Mouse (Mus musculus) G1E (cell line): ENCODE results near the gene Zfp429.

Experiments
- CTCF ChIP-seq: IDR thresholded peaks from 2 replicates; pipeline ENCODE4 v1.5.1; 2012; ENCODE audit warnings: low read depth, low read length, inconsistent platforms, mixed read lengths
- GATA1 ChIP-seq: IDR thresholded peaks from 2 replicates; pipeline ENCODE4 v1.6.1; 2012; ENCODE audit warnings: borderline replicate concordance, low read length, inconsistent platforms, mixed read lengths

DNA sequence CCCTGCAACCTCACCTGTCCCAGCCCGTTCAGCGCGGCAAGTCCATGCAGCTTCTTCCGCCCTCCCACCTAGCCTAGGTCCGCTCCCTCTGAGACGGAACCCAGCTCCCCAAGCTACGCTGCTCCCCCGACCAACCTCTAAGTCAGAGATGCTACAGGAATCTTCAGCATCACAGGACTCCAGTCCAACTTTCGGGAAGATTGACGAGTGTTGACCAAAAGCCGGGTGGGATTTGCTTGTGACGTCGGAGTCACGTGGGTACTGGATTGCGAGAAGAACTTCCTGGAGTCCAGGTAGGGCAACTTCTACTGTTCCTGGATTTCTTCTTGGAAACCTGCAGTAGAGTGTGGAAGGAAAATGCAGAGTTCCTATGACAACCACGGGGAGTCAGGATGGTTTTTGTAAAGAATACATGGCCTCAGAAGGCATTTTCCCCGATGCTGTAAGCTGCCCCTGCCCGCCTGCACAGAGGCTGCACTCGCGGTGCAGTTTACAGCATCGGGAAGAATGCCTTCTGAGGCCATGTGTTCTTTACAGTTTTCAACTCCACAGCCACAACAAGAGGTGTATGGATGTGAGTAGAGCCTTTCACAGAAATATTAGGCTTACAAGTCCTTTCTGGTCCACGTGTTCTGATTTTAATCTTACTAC, 21.7 kb upstream of the Zfp429 start, which contains the start of gene Zfp459:
- TF ChIP-seq CTCF (no peak), GATA1 (no peak)
